Mouse (Mus musculus) spleen, adult 2 months (tissue): ENCODE results near the gene Ppp1r14a.

Experiments used
- CTCF ChIP-seq: fragments of 200-500 bp; IDR thresholded peaks from 2 replicates; pipeline ENCODE4 v1.5.1; 2011; ENCODE audit warnings: mild to moderate bottlenecking, inconsistent platforms; ENCODE audit not compliant: insufficient read depth, insufficient read length, insufficient replicate concordance; ENCODE audit errors: extremely low read depth
- POLR2A ChIP-seq: fragments of 200-500 bp; IDR thresholded peaks from 2 replicates; pipeline ENCODE4 v1.6.1; 2011; ENCODE audit warnings: low read depth, low read length, inconsistent platforms

GRCm38 (mm10) chr7:29282074-29282554, 7.0 kb upstream of the Ppp1r14a start:
- TF ChIP-seq CTCF (no peak), POLR2A (no peak)
